Mouse (Mus musculus) cerebellum, adult 2 months (tissue): Measurements from ENCODE around the gene Fam227a.

Source experiments
- CTCF ChIP-seq: fragments of 200-500 bp; IDR thresholded peaks from 2 replicates; pipeline ENCODE4 v1.5.1; 2011; ENCODE audit warnings: low read depth, mild to moderate bottlenecking, control low read depth, low read length, moderate library complexity, borderline replicate concordance; ENCODE audit not compliant: insufficient read depth
- POLR2A ChIP-seq: fragments of 200-500 bp; IDR thresholded peaks from 2 replicates; pipeline ENCODE4 v1.6.1; 2011; ENCODE audit warnings: low read length, control low read depth, borderline replicate concordance; ENCODE audit not compliant: insufficient read depth

DNA sequence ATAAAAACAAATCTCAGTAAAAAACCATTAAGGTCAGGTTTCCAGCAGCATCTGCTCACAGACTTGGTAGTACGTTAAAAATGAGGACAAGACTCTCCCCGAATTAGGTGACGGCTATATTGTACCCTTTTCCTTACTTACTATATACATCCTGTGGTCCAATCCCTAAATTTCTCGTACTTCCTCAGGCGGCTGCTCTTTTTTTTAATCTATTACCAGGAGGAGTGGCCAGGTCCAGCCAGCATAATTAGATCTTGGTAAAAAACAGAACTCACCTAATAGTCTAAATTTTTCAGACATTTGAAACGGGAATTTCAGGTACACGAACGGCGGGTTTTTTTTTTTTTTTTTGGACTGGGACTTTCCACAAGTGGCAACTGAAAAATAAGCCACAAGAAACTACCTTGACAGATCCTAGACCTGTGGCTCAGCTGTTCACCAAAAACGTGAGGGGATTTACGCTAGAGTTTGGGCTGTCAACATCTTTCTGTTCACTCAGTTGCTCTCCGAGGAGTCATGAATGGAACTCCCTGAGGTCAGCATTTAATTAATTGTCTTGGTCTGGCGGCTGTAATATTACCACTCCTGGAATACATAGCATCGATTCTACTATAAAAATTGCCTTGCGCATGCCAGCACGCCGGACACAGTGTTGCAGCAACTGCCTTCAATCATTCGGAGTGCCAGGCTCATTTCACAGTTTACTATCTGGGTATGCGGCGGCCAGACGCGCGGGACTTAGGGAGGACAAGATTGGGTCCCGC is 31.1 kb upstream of the Fam227a start:
- TF ChIP-seq CTCF (no peak), POLR2A (peak; percentile 37; the same call in 1 of the 2 replicates)
